Mouse (Mus musculus): ENCODE data around the gene Gpr87.
"Not testable (repeated sequence)": the region's sequence is repeated elsewhere in the genome, so short reads cannot be mapped to it uniquely, and the experiment has no call there.

Gpr87 gene

GRCm38 (mm10) chr3:59185662-59186061, 9.2 kb downstream of the Gpr87 start:
- no peak for DNase-seq

GRCm38 (mm10) chr3:59182129-59182528, 12.8 kb downstream of the Gpr87 start:
- no peak for DNase-seq

GRCm38 (mm10) chr3:59181134-59181533, 13.8 kb downstream of the Gpr87 start:
- DNase-seq, result peak; percentile 49

GRCm38 (mm10) chr3:59176871-59177270, 18.0 kb downstream of the Gpr87 start:
- no peak for DNase-seq

- DNase-seq, result peak; percentile 78
These were observed 19.7 kb downstream of the Gpr87 start for GRCm38 (mm10) chr3:59175234-59175633.

- DNase-seq, result peak; percentile 21
These were observed 20.3 kb downstream of the Gpr87 start for GRCm38 (mm10) chr3:59174426-59175154.

- DNase-seq, result no peak
These were observed 24.8 kb downstream of the Gpr87 start for GRCm38 (mm10) chr3:59169921-59170627.

GRCm38 (mm10) chr3:59169215-59169614, 25.7 kb downstream of the Gpr87 start:
- no peak for DNase-seq

GRCm38 (mm10) chr3:59168476-59168875, 26.4 kb downstream of the Gpr87 start:
- DNase-seq, result peak; percentile 13

GRCm38 (mm10) chr3:59167417-59168054, 27.4 kb downstream of the Gpr87 start:
- DNase-seq, result peak; percentile 69

GRCm38 (mm10) chr3:59160465-59160864, 34.4 kb downstream of the Gpr87 start:
- no peak for DNase-seq

- DNase-seq, result no peak
These were observed 37.9 kb downstream of the Gpr87 start for GRCm38 (mm10) chr3:59157048-59157447.

- no peak for DNase-seq
These were observed 39.5 kb downstream of the Gpr87 start for GRCm38 (mm10) chr3:59155404-59155803.

GRCm38 (mm10) chr3:59154888-59155287, 40.0 kb downstream of the Gpr87 start:
- DNase-seq, result no peak

- DNase-seq, result peak; percentile 32
These were observed 41.5 kb downstream of the Gpr87 start, which contains the start of gene P2ry14 for GRCm38 (mm10) chr3:59153424-59153823. P2ry14 (minus strand) TSS chr3:59153618.

- no peak for DNase-seq
These were observed 44.3 kb downstream of the Gpr87 start for GRCm38 (mm10) chr3:59150624-59151023.

- DNase-seq, result no peak
These were observed 45.3 kb downstream of the Gpr87 start for GRCm38 (mm10) chr3:59149646-59150045.

GRCm38 (mm10) chr3:59145194-59145593, 49.7 kb downstream of the Gpr87 start:
- DNase-seq, result no peak

- peak; percentile 47 for DNase-seq
These were observed 53.2 kb downstream of the Gpr87 start for GRCm38 (mm10) chr3:59141507-59142305.

GRCm38 (mm10) chr3:59140941-59141340, 54.0 kb downstream of the Gpr87 start:
- not testable (repeated sequence) for DNase-seq

GRCm38 (mm10) chr3:59140115-59140514, 54.8 kb downstream of the Gpr87 start:
- DNase-seq, result no peak

- DNase-seq, result peak; percentile 79
These were observed 55.3 kb downstream of the Gpr87 start for GRCm38 (mm10) chr3:59139651-59140051.

- peak; percentile 32 for DNase-seq
These were observed 55.9 kb downstream of the Gpr87 start for GRCm38 (mm10) chr3:59138946-59139468.
